Mouse (Mus musculus): ENCODE measurements around the gene Med28.

Med28 gene

DNA sequence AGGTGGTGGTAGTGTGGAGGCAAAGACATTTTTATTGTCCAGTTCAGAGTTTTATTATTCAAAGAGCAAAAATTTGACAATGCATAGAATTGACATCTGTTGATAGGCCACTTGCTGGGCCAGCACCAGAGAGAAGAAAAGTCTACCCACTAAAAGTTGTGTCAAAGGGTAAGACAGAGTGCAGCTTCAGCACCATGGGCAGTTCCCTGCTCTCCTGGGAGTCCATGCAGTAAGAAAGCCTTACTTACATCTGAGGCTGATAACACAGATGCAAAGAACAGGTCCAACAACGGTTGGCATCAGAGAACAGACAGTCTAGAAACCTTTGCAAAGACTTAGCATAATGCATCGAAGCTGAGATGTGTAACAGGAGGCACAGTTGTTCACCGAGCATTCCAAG, 9.7 kb downstream of the Med28 start:
- peak; percentile 23 for DNase-seq (ENCODE audit: low read depth, low spot score)
- H3K36me3 ChIP-seq (ENCODE audit: control insufficient read depth, insufficient read depth, low read length, poor library complexity, severe bottlenecking): peaks cover 12% of the 10 kb centered on the region; the same call in 1 of the 2 replicates
- H3K27me3 ChIP-seq (ENCODE audit: control insufficient read depth, insufficient read depth, low read length, poor library complexity, severe bottlenecking): no peaks in the 10 kb centered on the region

DNA sequence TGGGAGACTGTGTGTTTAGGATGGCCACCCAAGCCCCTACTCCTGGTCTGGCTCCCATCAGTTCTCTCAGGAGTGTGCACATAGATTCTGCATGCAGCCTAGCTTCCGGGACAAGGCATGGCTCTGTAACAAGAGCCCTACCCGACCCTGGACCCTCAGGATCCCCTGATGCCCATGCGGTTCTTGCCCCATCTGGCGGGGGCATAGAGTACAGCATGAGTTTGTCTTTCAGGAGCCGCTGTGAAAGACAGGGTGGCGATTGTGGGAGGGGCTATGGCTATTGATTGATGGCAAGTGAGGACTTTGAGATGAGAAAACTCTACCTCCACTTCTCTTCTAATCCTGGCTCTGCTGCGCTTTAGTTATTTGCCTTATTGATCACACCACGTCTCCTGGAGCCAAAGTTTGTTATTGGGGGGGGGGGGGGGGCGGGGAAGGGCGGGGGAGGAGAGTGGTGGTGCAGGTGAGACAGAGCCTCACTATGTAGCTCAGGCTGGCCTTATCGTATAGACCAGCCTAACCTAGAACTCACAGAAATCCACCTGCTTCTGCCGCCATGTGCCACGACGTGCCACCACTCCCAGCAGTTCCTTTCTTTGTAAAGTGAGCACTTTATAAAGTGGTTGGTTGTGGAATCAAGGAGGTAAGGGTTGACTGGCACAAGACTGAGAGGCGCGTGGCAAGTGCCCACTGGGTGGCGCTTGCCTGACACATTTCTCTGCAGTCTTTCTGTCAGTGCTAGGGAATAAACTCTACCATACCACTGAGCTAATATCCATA, 14.5 kb downstream of the Med28 start:
- Histone ChIP-seq H3K36me3 (ENCODE audit: control insufficient read depth, insufficient read depth, low read length, poor library complexity, severe bottlenecking) (0 out of 2 replicates have a peak, but pooled peaks cover 2% of the 10 kb centered on the region), H3K27me3 (ENCODE audit: control insufficient read depth, insufficient read depth, low read length, poor library complexity, severe bottlenecking) (no peaks in the 10 kb centered on the region)
- DNase-seq (ENCODE audit: low read depth, low spot score): peak; percentile 55

DNA sequence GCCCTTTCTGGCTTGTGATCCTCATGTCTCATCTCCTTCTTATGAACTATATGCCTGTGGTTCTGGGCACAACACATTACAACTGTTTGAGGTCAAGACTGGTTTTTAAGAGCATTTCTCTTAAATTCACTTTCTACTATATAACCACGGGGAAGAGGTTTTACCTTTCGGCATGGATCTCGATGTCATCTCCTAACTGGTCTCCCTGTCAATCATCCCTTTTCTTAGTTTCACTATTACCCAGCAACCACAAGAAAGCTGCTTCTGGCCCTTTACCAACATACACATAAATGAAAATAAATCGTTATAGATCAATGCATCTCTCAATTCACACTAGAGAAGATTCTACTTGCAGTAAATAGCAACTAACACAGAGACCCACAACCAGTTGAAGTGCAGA, 15.1 kb downstream of the Med28 start:
- 0 out of 2 replicates have a peak, but pooled peaks cover 2% of the 10 kb centered on the region for H3K36me3 ChIP-seq (ENCODE audit: control insufficient read depth, insufficient read depth, low read length, poor library complexity, severe bottlenecking)
- H3K27me3 ChIP-seq (ENCODE audit: control insufficient read depth, insufficient read depth, low read length, poor library complexity, severe bottlenecking): no peaks in the 10 kb centered on the region
- DNase-seq (ENCODE audit: low read depth, low spot score): no peak

DNA sequence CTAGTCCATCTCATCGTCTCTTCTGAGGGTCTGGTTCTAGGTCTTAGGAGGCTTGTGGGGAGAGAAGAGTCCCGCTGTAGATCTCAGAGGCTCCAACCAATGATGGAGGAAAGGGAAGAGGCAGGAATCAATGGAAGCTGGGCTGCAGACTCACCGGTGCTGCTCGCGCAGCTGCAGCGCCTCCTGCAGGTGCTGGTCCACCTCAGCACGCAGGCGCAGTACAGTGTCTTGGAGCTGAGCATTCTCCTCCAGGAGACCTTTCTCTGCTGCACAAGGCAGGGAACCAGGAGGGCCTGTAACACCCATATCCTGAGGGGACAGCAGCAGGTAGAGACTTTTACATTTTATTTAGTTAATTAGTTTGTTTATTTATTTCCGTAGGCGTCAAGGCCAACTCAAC, 19.5 kb downstream of the Med28 start:
- no peaks in the 10 kb centered on the region for H3K36me3 ChIP-seq (ENCODE audit: control insufficient read depth, insufficient read depth, low read length, poor library complexity, severe bottlenecking)
- no peak for DNase-seq (ENCODE audit: low read depth, low spot score)
- H3K27me3 ChIP-seq (ENCODE audit: control insufficient read depth, insufficient read depth, low read length, poor library complexity, severe bottlenecking): no peaks in the 10 kb centered on the region

DNA sequence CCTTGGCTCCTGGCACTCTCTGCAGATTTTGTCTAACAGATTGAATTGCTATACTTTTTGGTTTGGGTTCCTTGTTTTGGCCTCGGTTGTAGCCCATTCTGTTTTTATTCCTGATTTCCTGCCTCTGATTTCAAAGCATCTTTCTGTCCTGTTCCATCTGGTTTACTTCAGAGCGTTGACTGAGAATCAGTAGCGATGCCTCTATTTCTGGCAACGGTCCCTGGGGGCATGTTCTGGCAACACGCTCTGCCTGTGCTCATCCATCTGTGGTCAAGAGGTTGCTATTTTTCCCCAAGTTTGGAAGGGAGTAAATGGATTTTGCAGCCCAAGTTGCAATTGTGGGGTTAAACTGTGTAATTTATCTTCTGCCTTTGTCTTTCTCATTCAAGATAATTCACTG, 23.3 kb downstream of the Med28 start:
- DNase-seq (ENCODE audit: low read depth, low spot score): no peak
- H3K27me3 ChIP-seq (ENCODE audit: control insufficient read depth, insufficient read depth, low read length, poor library complexity, severe bottlenecking): no peaks in the 10 kb centered on the region
- no peaks in the 10 kb centered on the region for H3K36me3 ChIP-seq (ENCODE audit: control insufficient read depth, insufficient read depth, low read length, poor library complexity, severe bottlenecking)

DNA sequence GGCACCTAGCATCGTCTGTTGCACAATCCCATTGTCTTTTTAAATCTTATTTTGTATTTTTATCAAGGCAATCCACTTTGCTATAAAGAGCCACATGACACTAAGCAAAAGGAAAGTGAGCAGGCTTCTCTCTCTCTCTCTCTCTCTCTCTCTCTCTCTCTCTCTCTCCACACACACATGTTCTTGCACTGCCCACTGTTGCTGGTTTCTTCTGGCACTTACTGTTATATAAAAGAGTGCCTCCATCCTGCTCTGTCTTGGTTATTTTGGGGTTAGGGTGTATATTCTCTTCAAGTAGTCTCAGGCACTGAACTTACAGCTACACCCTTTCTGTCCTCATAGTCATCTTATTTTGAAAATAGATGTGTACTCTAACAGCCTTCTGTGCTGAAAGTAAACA, 29.6 kb downstream of the Med28 start:
- H3K27me3 ChIP-seq (ENCODE audit: control insufficient read depth, insufficient read depth, low read length, poor library complexity, severe bottlenecking): no peaks in the 10 kb centered on the region
- no peak for DNase-seq (ENCODE audit: low read depth, low spot score)
- H3K36me3 ChIP-seq (ENCODE audit: control insufficient read depth, insufficient read depth, low read length, poor library complexity, severe bottlenecking): no peaks in the 10 kb centered on the region

DNA sequence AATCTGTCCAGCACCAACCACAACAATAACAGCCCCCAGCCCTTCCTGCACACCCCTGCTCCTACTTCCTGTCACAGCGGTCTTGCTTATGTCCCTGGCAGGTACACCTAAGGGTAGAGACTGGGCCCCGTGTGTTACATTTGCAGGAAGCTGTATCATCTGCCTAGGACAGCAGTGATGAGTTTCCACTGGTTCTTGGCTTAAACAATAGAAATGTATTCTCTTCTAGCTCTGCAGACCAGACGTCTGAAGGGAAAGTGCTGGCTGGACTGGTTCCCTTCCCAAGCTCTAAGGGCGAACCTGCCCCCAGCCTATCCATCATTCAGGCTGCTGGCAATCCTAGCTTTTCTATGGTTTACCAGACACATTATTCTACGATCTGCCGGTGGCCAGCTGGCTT, 44.0 kb downstream of the Med28 start:
- Histone ChIP-seq H3K27me3 (ENCODE audit: control insufficient read depth, insufficient read depth, low read length, poor library complexity, severe bottlenecking) (no peaks in the 10 kb centered on the region), H3K36me3 (ENCODE audit: control insufficient read depth, insufficient read depth, low read length, poor library complexity, severe bottlenecking) (no peaks in the 10 kb centered on the region)
- DNase-seq (ENCODE audit: low read depth, low spot score): no peak

DNA sequence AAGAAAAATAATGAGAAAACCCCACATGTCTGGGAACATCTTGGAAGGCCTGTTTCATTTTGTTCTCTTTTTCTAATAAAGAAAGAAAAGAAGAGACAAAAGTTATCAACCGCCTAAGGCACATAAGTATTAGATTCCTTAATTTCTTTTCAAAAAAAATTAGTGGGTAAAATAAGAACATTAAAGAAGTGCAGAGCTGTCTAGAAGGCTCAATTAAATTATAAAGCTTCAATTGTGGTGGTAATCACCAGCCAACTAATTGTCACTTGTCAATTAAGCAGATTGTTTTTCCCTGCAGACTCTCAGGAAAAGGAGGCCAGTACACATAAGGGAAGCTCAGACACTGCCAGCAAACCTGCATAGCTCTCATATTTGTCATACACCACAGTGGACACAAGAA, 45.8 kb downstream of the Med28 start:
- H3K27me3 ChIP-seq (ENCODE audit: control insufficient read depth, insufficient read depth, low read length, poor library complexity, severe bottlenecking): no peaks in the 10 kb centered on the region
- DNase-seq (ENCODE audit: low read depth, low spot score): no peak

DNA sequence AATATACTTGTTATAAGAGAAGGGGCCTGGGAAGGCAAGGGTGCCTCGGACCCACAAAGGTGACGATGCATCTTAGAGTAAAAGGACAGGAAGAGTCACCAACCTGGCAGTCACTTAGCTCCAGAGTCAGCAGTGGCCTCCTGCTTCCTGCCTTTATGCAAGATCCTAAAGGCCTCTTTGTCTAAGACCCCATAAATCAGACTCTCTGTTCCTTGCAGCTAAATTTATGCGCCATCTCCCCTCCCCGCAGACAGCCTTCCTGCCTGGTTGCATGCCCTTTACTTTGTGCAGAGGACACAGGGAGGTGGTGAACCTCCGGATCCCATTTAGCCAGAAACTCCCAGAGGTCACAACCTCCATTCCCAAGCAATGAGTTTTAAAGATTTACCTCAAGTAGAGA, 52.8 kb downstream of the Med28 start:
- no peak for DNase-seq (ENCODE audit: low read depth, low spot score)
- no peaks in the 10 kb centered on the region for H3K36me3 ChIP-seq (ENCODE audit: control insufficient read depth, insufficient read depth, low read length, poor library complexity, severe bottlenecking)

More for the DNA sequence above, 45.8 kb downstream of the Med28 start:
- H3K36me3 ChIP-seq (ENCODE audit: control insufficient read depth, insufficient read depth, low read length, poor library complexity, severe bottlenecking): no peaks in the 10 kb centered on the region

DNA sequence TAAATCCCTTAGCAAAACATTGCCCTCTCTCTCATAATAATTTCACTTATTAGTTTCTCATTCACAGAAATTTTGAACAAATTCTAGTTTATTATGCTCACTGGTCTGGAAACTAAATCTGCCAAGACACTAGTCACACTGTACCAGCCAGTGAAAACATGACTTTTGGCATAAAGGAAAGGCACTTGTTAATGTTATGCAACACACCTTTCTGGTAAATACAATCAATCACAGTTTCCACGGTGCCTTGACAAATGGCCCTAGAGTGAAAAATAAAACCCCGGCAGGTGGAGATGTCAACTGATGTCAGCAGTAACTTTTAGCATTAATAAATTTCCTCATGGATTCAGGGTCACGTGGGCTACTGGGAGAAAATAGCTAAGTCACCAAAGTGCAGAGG, 56.7 kb downstream of the Med28 start:
- DNase-seq (ENCODE audit: low read depth, low spot score): no peak
- no peaks in the 10 kb centered on the region for H3K27me3 ChIP-seq (ENCODE audit: control insufficient read depth, insufficient read depth, low read length, poor library complexity, severe bottlenecking)
- no peaks in the 10 kb centered on the region for H3K36me3 ChIP-seq (ENCODE audit: control insufficient read depth, insufficient read depth, low read length, poor library complexity, severe bottlenecking)

More for the DNA sequence above, 52.8 kb downstream of the Med28 start:
- H3K27me3 ChIP-seq (ENCODE audit: control insufficient read depth, insufficient read depth, low read length, poor library complexity, severe bottlenecking): no peaks in the 10 kb centered on the region

DNA sequence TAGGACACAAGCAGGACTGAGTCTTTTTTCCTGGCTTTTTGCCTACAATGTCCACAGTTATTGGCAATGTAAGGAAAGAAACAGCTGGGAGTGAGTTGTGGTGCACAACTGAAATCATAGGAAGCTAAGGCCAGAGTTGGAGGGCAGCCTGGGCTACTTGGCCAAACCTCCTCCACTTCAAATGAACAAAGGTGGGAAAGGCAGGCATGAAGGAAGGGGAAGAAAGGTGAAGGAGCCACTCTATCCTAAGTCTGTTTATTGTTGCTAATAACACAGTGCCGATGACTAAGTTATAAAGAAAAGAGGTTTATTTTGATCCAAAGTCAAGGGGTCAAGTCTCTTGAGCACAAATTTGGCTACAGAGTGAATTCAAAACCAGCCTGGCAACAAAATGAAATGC, 57.3 kb downstream of the Med28 start:
- H3K36me3 ChIP-seq (ENCODE audit: control insufficient read depth, insufficient read depth, low read length, poor library complexity, severe bottlenecking): no peaks in the 10 kb centered on the region
- DNase-seq (ENCODE audit: low read depth, low spot score): no peak
- no peaks in the 10 kb centered on the region for H3K27me3 ChIP-seq (ENCODE audit: control insufficient read depth, insufficient read depth, low read length, poor library complexity, severe bottlenecking)
